Mouse (Mus musculus) megakaryocyte progenitor cell, adult 5-6 weeks (primary cell): ENCODE data around the gene Ston2. TPM values are rescaled to one million over a fixed set of nuclear protein-coding genes. Genes with fewer than 3 reads are reported as not detected.
"Not testable (repeated sequence)": the region's sequence is repeated elsewhere in the genome, so short reads cannot be mapped to it uniquely, and the experiment has no call there.

Experiments used
- ATAC-seq: replicated peaks from 2 replicates; pipeline ENCODE4 v1.8.0; 2016; ENCODE audit warnings: mild to moderate bottlenecking, moderate TSS enrichment, inconsistent platforms; ENCODE audit not compliant: poor library complexity
- total RNA-seq, 2 experiments: library from RNA; stranded (forward) in 1 of 2; stranded (reverse) in 1 of 2; fragments of 157-497, 149-512 nt in 1 of 2; fragments of 200-1000 nt in 1 of 2; gene quantifications; 2 replicates each; pipeline versions ENCODE4 v1.2.3 to v1.2.4; 2015 to 2017

Gene Ston2
- total RNA-seq, 2 experiments from 2014 or later: 2.4 to 10.5 TPM

DNA sequence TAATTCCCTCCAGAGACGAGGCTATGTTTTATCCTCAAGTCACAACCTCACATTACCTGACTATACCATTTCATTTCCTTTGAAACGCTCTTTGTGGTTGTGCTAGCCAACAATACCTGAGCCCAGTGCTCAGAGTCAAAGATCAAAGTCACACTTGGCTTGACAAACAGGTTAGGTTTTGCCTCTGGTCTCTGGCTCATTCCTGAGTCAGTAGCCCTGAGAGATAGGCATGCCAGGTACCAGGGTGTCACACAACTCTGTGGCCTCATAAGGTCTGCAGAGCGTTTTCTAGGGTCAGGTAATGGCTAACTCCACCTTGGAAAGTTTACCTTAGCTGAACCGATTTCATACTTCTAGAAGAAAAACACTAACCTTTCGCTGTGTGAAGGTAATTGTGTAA lies 35.5 kb downstream of the Ston2 start:
- ATAC-seq: no peak

GRCm38 (mm10) chr12:91751893-91752597 lies 36.1 kb downstream of the Ston2 start:
- ATAC-seq: no peak

- no peak for ATAC-seq
Observed at GRCm38 (mm10) chr12:91749543-91750184, 38.5 kb downstream of the Ston2 start.

DNA sequence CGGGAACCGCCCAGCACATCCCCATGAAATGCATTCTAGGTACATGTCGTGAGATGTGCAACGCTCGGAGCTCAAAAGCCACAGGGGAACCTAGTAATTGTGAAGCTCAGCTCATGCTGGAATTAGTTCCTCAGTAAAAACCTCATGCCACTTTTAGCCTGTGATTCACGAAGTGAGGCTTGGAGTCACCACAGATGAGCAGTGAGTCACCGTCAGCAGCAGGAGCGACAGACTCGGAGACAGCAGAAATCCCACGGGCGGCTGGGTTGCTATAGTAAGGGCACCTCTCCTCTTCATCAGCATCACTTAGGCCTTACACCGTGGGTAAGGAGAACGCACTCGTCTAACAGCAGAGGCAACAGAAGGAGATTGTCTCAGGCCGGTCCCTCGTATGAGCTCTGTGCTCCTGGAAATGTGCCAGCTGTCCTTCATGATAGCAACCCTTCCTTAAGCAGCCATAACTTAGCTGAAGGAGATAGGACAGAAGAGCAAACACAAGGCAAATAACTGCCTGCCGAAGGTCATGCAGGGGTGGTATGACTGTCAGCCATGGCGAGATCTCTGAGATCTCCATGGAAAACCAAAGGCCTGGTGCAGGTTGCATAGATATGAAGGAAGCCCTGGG lies 39.8 kb downstream of the Ston2 start:
- peak; percentile 59 for ATAC-seq

DNA sequence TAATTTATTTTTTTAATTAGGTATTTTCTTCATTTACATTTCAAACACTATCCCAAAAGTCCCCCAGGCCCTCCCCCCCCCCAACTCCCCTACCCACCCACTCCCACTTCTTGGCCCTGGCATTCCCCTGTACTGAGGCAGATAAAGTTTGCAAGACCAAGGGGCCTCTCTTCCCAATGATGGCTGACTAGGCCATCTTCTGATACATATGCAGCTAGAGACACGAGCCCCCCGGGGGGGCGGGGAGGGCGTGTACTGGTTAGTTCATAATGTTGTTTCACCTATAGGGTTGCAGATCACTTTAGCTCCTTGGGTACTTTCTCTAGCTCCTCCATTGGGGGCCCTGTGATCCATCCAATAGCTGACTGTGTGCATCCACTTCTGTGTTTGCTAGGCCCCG lies 41.3 kb downstream of the Ston2 start:
- not testable (repeated sequence) for ATAC-seq

GRCm38 (mm10) chr12:91745758-91746290 lies 42.4 kb downstream of the Ston2 start:
- peak; percentile 67 for ATAC-seq

- ATAC-seq: no peak
Observed at GRCm38 (mm10) chr12:91744091-91744490, 44.1 kb downstream of the Ston2 start.

DNA sequence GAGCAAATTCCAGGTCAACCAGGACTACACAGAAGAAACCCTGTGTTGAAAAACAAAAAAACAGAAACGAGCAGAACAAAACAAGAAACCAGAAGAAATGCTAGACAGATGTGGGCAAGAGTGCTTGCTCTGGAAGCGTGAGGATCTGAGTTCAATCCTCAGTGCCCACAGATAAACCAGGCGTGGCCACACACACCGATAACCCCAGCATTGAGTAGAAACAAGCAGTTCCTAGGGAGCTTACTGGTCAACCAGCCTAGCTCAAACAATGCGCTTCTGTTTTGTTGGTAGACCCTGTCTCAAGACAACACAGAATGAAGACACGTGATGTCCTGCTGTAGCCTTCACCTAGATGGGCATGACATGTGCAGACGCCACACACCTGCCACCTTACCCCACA lies 45.3 kb downstream of the Ston2 start:
- ATAC-seq: no peak

DNA sequence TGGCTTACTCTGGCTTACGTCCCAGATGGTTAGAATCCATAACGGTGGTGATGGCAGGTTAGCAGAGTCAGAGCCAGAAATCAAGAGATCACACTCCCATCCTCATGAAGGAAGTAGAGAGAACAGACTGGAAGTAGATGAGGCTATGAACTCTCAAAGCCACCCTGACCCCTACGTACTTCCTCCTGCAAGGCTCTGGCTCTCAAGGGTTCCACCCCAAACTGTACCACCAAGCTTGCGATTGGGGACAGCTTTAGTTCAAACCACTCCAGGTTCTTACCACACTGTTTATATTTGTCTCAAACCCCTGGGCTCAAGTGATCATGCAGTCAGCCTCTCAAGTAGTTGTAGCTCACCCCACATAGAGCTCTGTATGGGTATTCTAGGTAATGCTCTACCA lies 49.8 kb downstream of the Ston2 start:
- ATAC-seq: no peak

- peak; percentile 85 for ATAC-seq
Observed at GRCm38 (mm10) chr12:91736221-91736980, 51.8 kb downstream of the Ston2 start.

DNA sequence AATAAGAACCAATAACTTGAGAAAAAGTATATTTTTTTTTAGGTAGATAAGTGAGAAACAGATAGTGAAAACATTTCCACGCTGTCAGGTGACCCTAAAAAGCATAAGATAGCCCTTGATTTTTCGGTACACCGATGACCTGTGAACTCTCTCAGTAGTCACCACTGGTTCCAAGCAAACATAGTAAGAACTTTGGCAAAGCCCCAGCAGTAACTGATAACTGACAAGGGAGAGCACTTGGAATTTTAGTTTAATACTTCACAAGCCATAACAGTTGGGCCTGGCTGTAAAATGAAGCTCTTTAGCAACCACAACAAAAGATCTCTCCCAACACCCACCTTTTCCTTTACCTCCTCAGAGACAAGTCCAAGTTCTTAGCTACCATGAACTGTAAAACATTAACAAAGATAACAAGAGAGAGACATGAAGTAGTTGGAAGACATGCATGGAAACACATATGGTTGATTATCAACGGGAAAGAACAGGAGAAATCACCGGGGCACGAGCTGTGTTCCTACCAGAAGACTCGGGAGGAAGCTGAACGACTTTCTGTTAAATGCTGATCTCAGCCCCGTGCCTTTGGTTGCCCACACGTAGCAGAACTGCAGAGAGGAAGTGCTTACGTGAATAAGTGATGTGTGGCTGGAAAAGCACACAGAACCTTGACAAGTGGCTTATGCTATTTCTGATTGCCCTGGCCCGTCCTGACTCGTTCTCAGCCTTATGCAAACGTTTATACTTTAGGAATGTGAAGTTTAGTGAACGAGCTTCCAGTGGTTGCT lies 53.8 kb downstream of the Ston2 start:
- peak; percentile 76 for ATAC-seq

DNA sequence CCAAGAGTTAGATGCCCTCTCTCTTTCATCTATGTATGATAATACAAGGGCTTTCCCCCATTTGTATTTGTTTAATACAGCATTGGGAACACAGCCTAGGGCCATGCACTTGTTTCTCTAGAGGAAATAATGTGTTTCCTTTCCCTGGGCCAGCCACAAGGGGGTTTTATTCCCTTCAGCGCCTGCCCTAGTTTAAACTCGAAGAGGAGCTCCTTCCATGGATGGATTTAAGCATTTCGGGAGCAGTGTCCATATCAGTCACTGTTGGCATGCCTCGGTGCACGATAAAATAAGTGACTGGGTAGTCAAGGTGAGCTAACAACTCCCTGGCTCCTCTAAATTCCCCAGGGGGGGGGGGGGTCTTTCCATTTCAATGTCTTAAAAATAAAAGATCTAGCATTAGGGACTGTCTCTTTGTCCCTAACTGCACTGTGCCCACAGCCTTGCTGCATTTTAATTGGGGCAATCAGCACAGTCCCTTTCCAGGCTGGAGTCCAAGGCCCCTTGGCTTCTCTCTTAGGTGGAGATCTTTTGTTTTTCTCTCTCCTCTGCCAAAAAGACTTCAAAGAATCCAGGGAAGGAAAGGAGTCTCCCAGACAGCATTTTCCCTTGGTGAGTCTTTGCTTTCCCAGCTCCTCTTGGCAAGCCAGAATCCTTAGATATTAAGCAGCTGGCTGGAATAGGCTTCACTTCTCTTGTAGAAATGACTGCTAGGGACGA lies 55.3 kb downstream of the Ston2 start:
- no peak for ATAC-seq

DNA sequence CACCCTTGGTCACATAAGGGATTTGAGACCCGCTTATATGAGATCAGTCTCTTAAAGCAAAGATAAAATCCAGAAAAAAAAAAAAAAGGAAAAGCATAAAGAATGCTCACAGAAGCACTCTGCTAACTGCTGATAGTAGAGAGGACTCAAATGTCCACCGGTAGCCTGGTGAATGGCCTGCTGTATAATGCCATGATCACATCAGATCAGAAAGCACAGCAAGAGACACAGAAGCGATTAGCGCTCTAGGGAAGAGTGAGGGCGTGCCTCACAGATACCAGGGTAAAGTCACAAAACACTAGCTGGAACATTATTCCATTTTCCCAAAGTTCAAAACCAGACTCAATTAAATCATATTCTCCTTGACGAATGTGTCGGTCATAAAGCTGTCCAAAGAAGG lies 62.0 kb downstream of the Ston2 start:
- ATAC-seq: no peak

- ATAC-seq: no peak
Observed at GRCm38 (mm10) chr12:91723912-91724311, 64.3 kb downstream of the Ston2 start.

- ATAC-seq: peak; percentile 90
Observed at GRCm38 (mm10) chr12:91719134-91719533, 69.1 kb downstream of the Ston2 start.

DNA sequence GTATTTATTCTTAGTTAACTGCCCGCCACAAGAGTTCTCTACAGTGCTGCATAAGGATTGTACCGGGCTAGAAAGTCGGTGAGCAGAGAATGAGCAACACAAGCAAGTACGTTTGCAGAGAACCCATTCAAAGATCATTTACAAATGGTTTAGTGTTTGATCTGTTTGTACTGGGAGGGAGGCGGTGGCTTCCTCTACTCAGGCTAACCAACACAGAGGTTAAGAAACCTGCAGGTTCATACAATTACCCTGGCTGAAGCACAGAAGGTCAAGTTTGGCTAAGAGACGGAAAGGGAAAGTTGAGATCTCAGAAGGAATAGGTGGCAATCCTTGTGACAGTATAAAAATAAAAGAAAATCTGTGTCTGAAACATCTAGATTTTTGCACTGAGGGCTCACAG lies 72.5 kb downstream of the Ston2 start:
- no peak for ATAC-seq

DNA sequence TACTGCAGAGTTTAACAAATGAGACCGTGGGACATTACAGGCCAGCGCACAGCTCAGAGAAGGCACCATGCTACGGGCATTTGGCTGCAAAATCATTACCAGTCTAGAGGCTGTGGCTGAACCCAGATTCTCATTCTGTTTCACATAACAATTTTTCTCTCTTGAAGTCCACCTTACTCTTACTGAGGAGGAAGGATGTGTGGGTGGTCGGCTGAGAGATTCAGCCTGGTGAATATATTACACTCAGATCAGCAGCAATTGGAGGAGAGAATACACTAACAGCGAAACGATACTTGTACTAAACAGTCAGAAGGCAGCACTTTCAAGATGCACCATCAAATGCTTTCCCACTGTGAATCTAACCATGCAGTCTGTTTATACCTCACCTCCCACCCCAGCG lies 74.8 kb downstream of the Ston2 start:
- ATAC-seq: no peak

GRCm38 (mm10) chr12:91711655-91712054 lies 76.5 kb downstream of the Ston2 start:
- no peak for ATAC-seq

DNA sequence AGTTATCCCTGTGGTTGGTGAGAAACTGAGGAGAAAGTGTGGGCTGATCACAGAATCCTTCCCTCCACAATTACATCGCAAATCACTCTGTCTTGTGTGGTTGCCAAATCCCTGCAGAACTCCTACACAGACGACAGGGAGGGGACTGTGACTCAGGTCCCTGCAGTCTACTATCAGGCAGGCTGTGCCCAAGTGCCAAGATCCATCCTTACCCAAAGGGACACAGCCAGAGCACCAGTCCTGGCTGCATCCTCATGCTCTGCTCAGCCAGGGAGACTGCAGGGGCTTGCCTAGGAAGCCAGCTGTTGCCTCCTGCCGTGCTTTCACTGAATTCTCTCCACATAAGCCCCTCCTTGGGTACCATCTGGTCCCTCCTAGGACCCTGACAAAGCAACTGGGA lies 77.3 kb downstream of the Ston2 start:
- no peak for ATAC-seq

DNA sequence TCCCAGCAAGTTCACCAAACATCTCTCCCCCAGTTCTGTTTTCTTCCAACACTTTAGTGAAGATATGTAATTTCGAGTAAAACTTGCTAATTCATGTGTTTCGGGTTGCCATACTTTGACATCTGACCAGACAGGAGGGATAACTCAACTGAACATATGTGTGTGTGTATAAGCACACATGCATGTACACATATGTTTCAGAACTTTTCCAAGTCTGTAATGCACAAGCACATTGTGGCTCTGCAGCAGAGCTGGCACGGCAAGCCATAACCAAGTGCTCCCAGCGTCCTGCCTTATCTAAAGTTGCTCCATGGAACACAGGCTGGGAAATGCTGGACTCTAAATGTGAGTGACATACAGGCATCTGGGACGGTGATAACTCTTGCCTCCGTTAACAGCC lies 78.6 kb downstream of the Ston2 start:
- no peak for ATAC-seq
